Mouse (Mus musculus): ENCODE results near the gene Phf23. TPM values are rescaled to one million over a fixed set of nuclear protein-coding genes. Genes with fewer than 3 reads are reported as not detected.
A peak's percentile ranks its signal among the peaks of the same experiment; 100 is the strongest.
"Not testable (repeated sequence)": the region's sequence is repeated elsewhere in the genome, so short reads cannot be mapped to it uniquely, and the experiment has no call there.

Phf23 gene
- total RNA-seq, 2 experiments from 2014 or later, result 41.3 to 46.1 TPM

DNA sequence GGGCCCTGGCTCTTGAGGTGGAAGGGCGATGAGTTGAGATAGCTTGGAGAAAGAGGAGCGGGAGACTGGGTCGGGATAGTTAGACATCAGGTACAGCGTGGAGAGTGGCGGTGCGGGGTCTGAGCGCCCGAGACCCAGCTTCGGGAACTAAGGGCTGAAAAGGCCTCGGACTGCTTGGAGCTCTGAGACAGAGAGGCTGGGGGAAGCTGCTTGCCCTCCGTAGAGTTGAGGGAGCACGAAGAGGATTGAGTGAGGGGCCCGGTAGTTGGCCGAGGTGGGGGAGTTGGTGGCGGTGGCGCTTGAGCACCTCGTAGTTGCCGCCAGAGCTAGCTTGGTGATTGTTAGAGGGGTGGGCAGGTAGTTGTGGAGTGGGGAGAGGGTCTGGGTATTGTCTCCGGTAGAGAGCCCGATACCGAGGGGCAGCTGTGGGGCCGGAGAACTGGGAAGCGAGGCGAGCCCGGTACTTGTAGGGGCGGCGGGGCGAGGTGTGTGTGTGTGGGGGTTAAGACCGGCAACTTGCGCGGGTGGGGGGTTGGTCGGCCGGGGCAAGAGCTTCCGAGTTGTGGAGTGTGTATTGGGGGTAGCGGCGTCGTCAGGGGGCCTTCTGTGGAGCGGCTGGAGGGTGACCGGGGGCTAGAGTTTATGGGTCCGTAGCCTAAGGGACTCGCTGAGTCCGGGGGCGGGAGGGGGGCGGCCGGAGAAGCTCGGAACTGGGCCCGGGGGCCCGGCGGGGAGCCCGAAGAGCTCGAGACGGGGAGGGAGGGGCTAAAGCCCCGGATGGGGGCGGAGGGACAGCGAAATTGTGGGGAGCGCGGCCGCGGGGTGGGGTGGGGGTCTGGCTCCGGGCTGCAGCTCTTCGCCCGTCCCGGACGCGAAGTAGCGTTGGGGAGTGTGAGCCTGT lies 834 bp downstream of the Phf23 start:
- intact Hi-C loops (cut with DNase I), result no loop called here
- DNase-seq (ENCODE audit: low spot score in 2 of 2), result peak in 1 of 2 experiments; percentile 41

DNA sequence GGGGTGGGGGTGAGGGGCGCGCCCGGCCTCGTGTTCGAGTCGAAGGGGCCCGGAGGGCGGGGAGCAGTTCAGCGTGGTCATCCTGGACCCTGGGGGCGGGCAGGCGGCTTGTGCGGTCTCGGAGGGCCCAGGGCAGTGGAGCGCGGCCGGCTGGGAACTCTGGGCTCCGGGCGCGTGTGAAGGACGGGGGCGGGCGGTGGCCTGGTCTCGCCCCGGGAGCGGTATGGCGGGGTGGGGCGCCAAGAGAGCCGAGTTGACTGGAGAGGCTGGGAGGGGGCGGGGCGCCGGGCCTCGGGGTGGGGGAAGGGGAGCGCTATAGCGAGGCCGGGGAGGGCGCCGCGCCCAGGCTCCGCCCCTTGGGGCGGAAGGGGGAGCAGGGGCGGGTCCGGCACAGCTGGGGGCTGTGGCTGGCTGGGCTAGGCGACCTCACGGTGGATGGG lies 1.5 kb downstream of the Phf23 start:
- intact Hi-C loops (cut with DNase I), result no loop called here
- peak; percentile 74 to 77 for DNase-seq (ENCODE audit: low spot score in 2 of 2)

DNA sequence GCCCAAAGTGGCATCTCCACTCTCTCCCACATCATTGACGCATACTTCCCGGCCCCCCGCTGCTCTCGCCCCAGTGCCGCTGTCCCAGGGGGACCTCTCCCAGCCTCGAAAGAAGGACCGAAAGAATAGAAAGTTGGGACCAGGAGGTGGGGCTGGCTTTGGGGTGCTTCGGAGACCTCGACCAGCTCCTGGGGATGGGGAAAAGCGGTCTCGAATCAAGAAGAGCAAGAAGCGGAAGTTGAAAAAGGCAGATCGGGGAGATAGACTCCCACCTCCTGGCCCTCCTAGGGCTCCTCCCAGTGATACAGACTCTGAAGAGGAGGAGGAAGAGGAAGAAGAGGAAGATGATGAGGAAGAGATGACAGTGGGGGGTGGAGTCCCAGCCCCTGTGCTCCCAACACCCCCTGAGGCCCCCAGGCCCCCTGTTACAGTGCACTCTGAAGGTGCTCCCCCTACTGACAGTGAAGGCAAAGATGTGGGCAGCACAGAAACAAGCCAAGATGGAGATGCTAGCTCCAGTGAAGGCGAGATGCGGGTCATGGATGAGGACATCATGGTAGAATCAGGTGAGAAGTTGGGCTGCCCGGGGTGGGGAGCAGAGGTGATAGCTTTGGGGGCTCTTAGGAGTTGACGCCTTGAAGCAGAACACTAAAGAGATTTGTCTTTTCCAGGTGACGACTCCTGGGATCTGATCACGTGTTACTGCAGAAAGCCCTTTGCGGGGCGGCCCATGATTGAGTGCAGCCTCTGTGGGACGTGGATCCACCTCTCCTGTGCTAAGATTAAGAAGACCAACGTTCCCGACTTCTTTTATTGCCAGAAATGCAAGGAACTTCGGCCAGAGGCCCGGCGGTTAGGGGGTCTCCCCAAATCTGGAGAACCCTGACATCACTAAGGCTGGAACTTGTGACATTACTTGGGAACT lies 3.3 kb downstream of the Phf23 start:
- no peak for DNase-seq (ENCODE audit: low spot score in 2 of 2)
- intact Hi-C loops (cut with DNase I), result no loop called here

DNA sequence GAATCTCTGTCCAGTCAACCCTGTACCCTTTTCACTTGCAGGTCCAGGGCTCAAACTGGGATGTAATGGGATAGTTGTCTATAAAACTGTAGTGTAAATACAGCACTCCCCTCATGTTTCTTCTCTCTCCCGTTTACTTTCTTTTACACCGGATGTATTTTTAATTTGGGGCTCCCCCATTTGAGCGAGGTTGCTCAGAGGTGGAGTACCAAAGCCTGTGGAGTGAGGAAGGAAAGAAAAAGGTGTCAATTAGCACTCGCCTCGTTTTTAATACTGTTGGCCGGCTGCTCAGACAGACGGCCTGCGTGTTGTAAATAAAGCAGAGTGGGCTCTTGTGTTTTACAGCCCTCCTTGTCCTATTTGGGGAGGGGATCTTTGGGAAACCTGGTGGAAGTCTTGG lies 4.1 kb downstream of the Phf23 start:
- intact Hi-C loops (cut with DNase I), result loop anchor here (2.0 kb wide), 1 partner anchor 15 kb away; the partner anchor contains the start of gene Acadvl
- DNase-seq (ENCODE audit: low spot score in 2 of 2), result no peak

DNA sequence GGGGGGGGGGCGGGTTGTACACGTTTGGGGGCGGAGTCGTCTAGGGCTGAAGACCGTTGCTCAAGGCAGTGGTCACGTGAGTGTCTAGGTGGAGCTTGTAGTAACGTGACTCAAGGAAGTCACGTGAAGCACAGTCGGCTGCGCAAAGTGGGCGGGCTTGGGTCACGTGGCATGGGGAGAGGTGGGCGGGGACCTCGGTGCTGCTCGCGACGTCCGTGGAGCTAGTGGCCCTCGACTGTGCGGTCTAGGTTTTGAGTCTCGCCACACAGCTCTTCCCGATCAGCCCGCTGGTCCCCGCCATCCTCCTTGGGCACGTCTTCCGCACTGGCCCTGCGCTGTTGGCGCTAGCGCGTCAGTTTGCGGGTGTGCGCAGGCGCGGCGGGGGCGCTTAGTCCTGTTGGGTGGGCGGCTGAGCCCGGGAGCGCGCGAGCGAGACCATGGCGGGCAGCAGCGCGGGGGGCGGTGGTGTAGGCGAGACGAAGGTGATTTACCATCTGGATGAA lies 4.9 kb downstream of the Phf23 start, which contains the start of gene Dvl2:
Dvl2 (plus strand) TSS at position 200 of the 503 bp plus-strand sequence.
- intact Hi-C loops (cut with DNase I), result loop anchor here (2.0 kb wide), 1 partner anchor 14 kb away; the partner anchor contains the start of gene Acadvl
- DNase-seq (ENCODE audit: low spot score in 2 of 2), result peak; percentile 90 to 91

DNA sequence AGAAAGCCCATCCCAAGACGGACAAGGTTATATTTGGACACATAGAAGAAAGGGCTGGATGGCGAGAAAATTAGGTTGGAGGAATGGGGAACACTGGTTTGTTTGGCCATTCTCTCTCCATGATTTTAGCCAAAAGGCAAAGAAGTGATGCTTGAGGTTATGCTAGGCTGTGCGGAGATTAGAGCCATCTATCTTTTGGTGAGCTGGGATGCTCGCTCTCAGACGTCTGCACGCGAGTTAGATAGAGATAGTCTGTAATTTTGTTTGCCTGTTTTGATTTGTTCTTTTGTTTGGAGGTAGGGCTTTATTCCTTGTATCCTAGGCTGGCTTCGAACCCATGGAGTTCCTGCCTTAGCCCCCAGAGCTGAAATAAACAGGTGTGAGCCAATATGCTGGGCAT lies 5.6 kb downstream of the Phf23 start:
- no peak for DNase-seq (ENCODE audit: low spot score in 2 of 2)
- intact Hi-C loops (cut with DNase I), result loop anchor here (2.0 kb wide), 1 partner anchor 14 kb away; the partner anchor contains the start of gene Acadvl

DNA sequence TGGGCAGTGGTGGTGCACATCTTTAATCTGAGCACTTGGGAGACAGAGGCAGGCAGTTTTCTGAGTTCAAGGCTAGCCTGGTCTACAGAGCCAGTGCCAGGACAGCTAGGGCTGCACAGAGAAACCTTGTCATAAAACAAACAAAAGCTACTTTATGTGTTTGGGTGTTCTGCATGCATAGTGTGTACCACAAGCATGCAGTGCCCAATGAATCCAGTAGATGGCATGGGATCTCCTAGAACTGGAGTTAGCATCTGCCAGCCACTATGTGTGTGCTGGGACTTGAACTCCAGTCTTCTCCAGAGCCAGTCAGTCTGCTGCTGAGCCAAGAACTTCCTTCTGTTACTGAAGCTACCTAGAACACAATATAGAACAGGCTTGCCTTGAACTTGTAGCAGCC lies 6.3 kb downstream of the Phf23 start:
- DNase-seq (ENCODE audit: low spot score in 2 of 2), result no peak
- intact Hi-C loops (cut with DNase I), result loop anchor here (2.0 kb wide), 1 partner anchor 13 kb away; the partner anchor contains the start of gene Acadvl

DNA sequence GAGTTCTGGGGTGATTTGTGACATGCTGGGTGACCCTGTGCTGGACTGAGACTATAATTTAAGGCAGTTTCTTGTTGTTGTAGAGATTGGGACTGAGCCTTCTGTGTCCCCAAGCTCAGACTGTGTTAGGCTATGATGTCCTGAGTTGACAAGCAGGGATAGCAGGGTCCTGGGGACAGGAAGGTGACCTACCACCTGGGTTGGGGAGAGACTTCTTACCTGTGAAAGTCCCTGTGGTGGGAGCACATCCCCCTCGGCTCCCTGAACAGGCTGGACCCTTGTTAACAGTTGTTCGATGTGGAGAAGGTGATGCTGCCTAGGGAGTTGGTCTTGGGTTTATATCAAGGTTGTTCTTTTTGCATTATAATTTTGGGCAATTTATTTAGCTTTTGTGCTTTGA lies 6.9 kb downstream of the Phf23 start:
- intact Hi-C loops (cut with DNase I), result no loop called here
- no peak for DNase-seq (ENCODE audit: low spot score in 2 of 2)

DNA sequence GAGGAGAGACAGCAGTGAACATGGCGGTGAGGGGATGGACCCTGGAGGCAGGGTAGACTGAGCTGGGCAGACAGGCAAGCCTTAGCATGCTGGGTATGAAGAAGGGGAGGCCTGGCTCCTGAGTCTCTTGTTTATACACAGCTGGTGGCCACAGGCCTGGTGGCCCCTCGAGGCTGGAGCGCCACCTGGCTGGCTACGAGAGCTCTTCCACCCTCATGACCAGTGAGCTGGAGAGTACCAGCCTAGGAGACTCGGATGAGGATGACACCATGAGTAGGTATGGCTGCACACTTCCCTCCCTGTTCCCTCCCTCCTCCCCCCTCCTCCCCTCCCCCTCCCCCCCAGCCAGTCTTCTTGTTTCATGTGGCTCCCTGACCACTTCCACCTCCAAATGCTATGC lies 9.9 kb downstream of the Phf23 start:
- intact Hi-C loops (cut with DNase I), result no loop called here

DNA sequence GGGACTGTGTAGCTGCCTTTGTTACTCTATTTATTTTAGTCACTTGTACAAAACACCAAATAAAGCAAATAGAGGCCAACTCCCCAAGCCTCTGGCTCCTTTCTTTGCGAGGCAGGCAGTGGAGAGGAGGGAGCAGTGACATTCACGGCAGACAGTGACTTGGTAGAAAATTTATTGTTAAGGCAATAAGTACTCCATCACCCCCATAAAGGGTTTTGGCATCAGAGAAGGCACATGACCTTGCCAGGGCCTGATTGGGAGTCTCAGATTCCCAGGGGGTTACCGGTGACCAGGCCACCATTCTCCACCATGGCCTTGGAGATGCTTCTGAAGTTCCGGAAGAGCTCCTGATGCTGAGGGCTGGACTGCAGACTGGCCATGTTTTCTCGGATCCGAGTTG lies 14.5 kb downstream of the Phf23 start:
- intact Hi-C loops (cut with DNase I), result no loop called here
- no peak for DNase-seq (ENCODE audit: low spot score in 2 of 2)

More for the DNA sequence above, 9.9 kb downstream of the Phf23 start:
- no peak for DNase-seq (ENCODE audit: low spot score in 2 of 2)

DNA sequence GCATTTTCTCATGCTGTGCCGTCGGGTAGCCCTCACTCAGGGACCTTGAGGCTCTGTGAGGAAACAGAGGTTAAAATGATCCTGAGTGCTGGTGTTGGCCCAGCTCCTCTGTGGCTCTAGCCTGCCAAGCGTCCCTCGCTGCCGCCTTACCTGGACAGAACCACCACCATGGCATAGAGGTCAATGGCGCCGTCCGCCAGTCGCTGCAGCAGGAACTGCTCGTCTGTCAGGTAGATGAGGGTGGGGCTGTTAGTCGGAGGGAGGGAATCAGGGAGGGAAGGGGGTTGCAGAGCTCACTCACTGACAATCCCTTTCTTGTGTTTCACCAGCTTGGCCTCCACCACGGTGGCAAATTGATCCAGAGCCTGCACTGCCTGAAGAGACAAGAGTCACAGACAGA lies 15.0 kb downstream of the Phf23 start:
- no peak for DNase-seq (ENCODE audit: low spot score in 2 of 2)
- intact Hi-C loops (cut with DNase I), result no loop called here

DNA sequence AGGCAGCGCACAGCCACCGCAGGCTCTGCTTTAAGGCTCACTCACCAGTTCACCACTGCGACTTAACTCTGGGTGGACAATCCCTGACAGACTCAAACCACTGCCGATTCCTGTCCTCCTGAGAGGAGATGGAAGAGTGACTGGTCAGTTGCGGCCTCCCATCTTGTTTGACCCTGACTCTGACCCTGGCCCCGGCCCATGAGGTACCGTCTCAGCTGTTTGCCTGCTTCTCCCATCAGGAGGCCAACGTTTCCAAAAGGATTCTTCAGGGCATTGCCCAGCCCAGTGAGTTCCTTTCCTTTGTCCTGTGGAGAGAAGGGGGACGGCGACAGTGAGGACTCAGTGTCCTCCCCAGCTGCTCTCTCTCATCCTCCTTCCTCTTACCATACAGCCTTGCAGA lies 15.4 kb downstream of the Phf23 start:
- intact Hi-C loops (cut with DNase I), result no loop called here
- DNase-seq (ENCODE audit: low spot score in 2 of 2), result no peak

DNA sequence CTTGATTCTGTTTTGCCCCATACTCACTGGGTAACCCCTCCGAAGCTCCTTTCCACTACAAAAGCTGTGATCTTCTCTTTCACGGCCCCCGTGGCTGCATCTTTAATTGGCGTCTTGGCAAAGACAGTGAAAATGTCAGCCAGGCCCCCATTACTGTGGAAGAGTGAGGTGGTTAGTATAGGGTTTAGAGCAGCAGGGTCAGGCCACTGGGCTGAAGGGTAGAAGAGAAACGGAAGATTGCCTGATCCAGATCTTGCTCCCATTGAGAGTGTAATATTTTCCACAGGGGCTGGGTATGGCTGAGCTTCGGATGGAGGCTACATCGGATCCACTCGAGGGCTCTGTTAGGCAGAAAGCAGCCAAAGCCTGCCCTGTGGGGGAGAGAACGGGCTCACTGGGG lies 17.4 kb downstream of the Phf23 start:
- DNase-seq (ENCODE audit: low spot score in 2 of 2), result no peak
- intact Hi-C loops (cut with DNase I), result no loop called here

DNA sequence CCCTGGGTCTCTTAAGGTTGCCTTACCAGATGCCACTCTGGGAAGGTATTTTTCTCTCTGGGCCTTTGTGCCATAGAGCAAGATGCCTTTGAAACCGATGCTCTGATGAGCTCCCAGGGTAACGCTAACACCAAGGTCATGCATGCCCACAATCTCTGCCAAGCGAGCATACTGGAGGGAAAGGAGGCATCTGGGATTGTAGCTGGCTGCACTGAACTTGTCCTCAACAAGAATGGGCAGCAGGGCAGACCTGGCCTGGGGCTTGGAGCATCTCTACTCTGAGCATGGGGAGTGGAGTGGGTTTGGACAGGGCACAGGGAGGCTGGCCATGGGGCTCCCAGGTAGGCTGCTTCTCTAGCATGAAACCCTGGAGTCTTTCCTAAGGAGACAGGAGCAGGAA lies 17.8 kb downstream of the Phf23 start:
- intact Hi-C loops (cut with DNase I), result no loop called here
- no peak for DNase-seq (ENCODE audit: low spot score in 2 of 2)

DNA sequence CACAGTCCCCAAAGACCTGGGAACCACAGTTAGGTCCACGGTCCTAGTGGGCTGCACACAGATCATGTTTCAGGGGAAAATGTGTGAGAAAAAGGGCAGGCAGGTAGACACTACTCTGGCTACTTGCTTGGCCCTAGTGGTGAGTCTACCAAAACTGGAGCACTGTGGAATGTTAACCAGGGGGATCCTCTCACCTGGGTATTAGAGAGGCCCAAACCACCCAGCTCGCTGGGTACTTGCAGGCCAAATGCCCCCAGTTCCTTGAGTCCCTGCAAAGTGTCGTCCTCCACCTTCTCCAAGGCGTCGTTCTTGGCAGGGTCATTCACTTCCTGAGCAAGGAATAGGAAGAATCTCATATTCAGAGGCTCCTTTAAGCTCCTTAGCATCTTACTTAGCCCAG lies 18.5 kb downstream of the Phf23 start:
- intact Hi-C loops (cut with DNase I), result loop anchor here (2.0 kb wide), 1 partner anchor 13 kb away; the partner anchor contains the start of gene Dvl2
- DNase-seq (ENCODE audit: low spot score in 2 of 2), result no peak

DNA sequence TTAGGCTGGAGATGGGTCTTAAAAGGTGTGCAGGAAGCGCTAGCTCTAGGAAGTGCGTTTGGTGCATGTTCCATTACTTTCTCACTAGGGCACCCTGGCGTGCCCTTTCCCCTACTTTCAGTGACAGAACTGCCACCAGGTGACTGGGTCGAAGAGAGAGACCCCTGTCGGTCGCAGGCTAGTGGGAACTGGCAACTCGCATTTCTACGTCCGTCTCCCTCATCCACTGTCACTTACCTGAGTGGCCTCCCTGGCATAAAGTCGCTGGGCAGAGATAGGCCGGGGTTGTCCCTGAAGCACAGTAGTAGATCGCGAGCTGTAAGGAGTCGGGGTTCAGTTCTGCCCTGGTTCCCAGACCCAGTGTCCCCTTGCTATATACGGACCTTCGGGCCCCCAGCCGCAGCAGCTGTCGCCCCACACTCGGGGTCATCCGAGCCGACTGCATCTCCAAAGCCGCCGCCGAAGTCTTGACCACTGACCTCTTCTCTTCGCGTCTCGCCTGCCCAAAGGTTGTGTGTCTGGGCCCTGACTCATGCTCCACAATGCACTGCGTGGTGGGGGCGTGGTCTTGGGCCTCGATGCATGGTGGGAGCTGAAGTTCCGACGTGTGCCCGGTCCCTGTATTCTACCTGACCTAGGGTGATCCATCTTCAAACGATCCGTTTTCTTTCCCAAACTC lies 19.4 kb downstream of the Phf23 start, which contains the start of gene Acadvl:
Acadvl (minus strand) TSS at position 532 of the 679 bp plus-strand sequence.
- intact Hi-C loops (cut with DNase I), result loop anchor here (2.0 kb wide), 1 partner anchor 14 kb away; the partner anchor contains the start of gene Dvl2
- peak; percentile 83 to 85 for DNase-seq (ENCODE audit: low spot score in 2 of 2)

DNA sequence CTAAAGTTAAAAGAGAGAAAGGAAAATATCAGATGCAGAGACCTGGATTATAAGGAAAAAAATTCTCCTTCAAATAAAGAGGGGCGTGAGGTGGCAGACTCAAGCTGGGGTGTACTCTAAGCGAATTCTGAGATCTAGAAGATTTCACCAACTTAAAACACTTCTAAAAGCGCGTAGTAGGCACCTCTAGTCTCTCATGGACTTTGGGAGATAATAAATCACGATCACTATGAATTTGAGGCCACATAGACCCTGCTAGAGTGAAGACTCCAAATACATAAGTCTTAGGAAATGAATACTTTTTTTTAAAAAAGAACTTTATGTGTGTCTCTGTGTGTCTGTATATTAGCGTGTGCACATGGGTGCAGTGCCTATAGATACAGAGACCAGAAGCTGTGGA lies 20.1 kb downstream of the Phf23 start:
- intact Hi-C loops (cut with DNase I), result loop anchor here (2.0 kb wide), 1 partner anchor 15 kb away; the partner anchor contains the start of gene Dvl2
- no peak for DNase-seq (ENCODE audit: low spot score in 2 of 2)

DNA sequence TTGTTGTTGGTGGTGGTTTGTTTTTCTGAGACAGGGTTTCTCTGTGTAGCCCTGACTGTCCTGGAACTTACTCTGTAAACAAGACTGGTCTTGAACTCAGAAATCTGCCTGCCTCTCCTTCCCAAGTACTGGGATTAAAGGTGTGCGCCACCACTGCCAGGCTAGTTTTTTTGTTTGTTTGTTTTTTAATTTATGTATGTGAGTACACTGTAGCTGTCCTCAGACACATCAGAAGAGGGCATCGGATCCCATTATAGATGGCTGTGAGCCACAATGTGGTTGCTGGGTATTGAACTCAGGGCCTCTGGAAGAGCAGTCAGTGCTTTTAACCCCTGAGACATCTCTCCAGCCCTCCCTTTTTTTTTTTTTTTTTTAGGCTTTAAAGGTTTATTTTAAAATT lies 20.6 kb downstream of the Phf23 start:
- intact Hi-C loops (cut with DNase I); DNase-seq (ENCODE audit: low spot score in 2 of 2): not testable (repeated sequence)

DNA sequence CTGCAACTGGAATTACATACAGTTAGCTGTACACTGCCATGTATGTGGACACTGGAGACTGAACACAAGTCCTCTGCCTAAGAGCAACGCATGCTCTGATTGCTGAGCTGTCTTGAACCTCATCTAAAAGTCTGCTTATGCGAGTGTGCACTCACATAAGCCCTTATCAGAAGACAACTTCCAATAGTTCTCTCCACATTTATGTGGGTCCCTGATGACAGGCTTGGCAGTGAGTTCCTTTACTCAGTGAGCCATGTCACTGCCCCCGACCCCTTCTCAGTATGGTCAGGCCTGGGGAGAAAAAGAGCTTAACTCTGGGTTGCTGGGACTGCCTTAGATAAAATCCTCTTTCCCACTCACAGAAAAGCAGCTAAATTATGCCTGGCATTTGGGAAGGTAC lies 21.1 kb downstream of the Phf23 start, which contains the start of gene Dlg4:
Dlg4 (plus strand) TSS at position 274 of the 400 bp plus-strand sequence.
- intact Hi-C loops (cut with DNase I), result no loop called here
- no peak for DNase-seq (ENCODE audit: low spot score in 2 of 2)
